12 mouse cellular contexts compared by ENCODE assay signal in the genomic region with DNA sequence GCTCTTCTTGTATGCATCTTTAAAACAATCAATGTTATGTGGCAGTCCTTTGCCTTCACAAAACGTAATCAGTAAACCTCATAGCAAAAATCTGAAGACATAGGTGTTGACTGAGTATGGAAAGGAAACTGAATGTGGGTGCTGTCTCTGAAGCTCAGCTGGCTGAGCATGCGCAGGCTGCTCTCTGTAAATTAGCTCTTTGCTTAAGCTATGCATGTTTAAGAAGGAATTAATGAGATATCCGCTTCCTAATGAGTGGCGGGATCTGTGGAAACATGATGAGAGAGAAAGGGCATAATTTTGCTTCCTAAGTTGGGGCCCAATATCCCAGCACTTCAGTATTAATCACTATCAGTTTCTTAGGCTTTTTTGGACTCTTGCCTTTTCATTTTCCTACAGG. TPM values are rescaled to one million over a fixed set of nuclear protein-coding genes. Genes with fewer than 3 reads are reported as not detected.
"Had no signal": no experiment of that assay in that cellular context is flagged by ENCODE, and none has a peak within 500 bp of the region (broad histone marks: within the 10 kb centered on the region; RNA-seq: fewer than 3 reads in every experiment).

No protein-coding gene starts in this region.

- H3K9me3 ChIP-seq: limb, embryonic 13.5 days; midbrain, embryonic 13.5 days had no signal

- H3K27ac ChIP-seq: kidney, postnatal 0 days; layer of hippocampus, adult 2 months; limb, embryonic 13.5 days; liver, embryonic 14.5 days; midbrain, embryonic 13.5 days had no signal

- DNase-seq: kidney, adult 9 months; kidney, postnatal 36 days; left cerebral cortex, postnatal 4 days; lung, adult 18-20 months; right cerebral cortex, postnatal 14 days; thymus, postnatal 36 days had no signal

- H3K4me3 ChIP-seq: layer of hippocampus, adult 2 months; limb, embryonic 13.5 days; midbrain, embryonic 13.5 days had no signal

- H3K4me2 ChIP-seq: limb, embryonic 13.5 days; midbrain, embryonic 13.5 days had no signal

- H3K27me3 ChIP-seq: limb, embryonic 13.5 days; midbrain, embryonic 13.5 days had no signal

- H3K9ac ChIP-seq: limb, embryonic 13.5 days; liver, embryonic 14.5 days; midbrain, embryonic 13.5 days had no signal

RNA-seq across cellular contexts. Expression of gene Mpped2, which starts 51.0 kb away (rescaled TPM):
- total RNA-seq: monocyte, adult 5-6 weeks had no signal
